Mouse (Mus musculus): ENCODE measurements around the gene Slc12a7. TPM values are rescaled to one million over a fixed set of nuclear protein-coding genes. Genes with fewer than 3 reads are reported as not detected.

The Slc12a7 gene
- 120 TPM for polyA plus RNA-seq (2021)

- in situ Hi-C loops (cut with MboI; ENCODE audit: low pct_unique_long_range_greater_than_20kb): no loop called here
- POLR2A ChIA-PET: no interaction called here
- DNase-seq (ENCODE audit: low read depth, low spot score) (no peak), ATAC-seq (no peak)
- no peak for TF ChIP-seq CTCF (IDR thresholded peaks at IDR 0.05)
- no peaks in the 10 kb centered on the region for H3K27me3 ChIP-seq
- CTCF ChIA-PET: no interaction called here
Measured at GRCm38 (mm10) chr13:73732742-73733700, at the start of gene Slc12a7. Gene Slc12a7 (plus strand): TSS chr13:73733094.

GRCm38 (mm10) chr13:73683682-73684081 is 49.2 kb upstream of the Slc12a7 start:
- no peak for ATAC-seq
- ChIA-PET POLR2A (interaction anchor here (1.5 to 1.7 kb wide), 2 partner anchors 9 to 35 kb away, joined by 4 to 5 read pairs; no protein-coding TSS in a partner anchor), CTCF (interaction anchor here (0.9 to 3.1 kb wide), 9 partner anchors 9 to 58 kb away, joined by 3 to 20 read pairs (median 3); no protein-coding TSS in a partner anchor)
- in situ Hi-C loops (cut with MboI; ENCODE audit: low pct_unique_long_range_greater_than_20kb): no loop called here
- no peak for TF ChIP-seq CTCF (IDR thresholded peaks at IDR 0.05)
- no peaks in the 10 kb centered on the region for H3K27me3 ChIP-seq
- no peak for DNase-seq (ENCODE audit: low read depth, low spot score)

- in situ Hi-C loops (cut with MboI; ENCODE audit: low pct_unique_long_range_greater_than_20kb): no loop called here
- CTCF ChIA-PET: interaction anchor here (0.9 to 3.1 kb wide), 9 partner anchors 8 to 58 kb away, joined by 3 to 20 read pairs (median 3); no protein-coding TSS in a partner anchor
- ATAC-seq (no peak), DNase-seq (ENCODE audit: low read depth, low spot score) (peak; percentile 42)
- TF ChIP-seq CTCF (IDR thresholded peaks at IDR 0.05): no peak
- POLR2A ChIA-PET: interaction anchor here (1.5 kb wide), 1 partner anchor 36 kb away, joined by 5 read pairs; no protein-coding TSS in a partner anchor
- H3K27me3 ChIP-seq: no peaks in the 10 kb centered on the region
Measured at GRCm38 (mm10) chr13:73684412-73684811, 48.5 kb upstream of the Slc12a7 start.

GRCm38 (mm10) chr13:73685502-73685901 is 47.4 kb upstream of the Slc12a7 start:
- POLR2A ChIA-PET: no interaction called here
- H3K27me3 ChIP-seq: no peaks in the 10 kb centered on the region
- DNase-seq (ENCODE audit: low read depth, low spot score) (no peak), ATAC-seq (no peak)
- CTCF ChIA-PET: interaction anchor here (0.8 to 1.6 kb wide), 3 partner anchors 11 to 38 kb away, joined by 3 to 4 read pairs (median 4); no protein-coding TSS in a partner anchor
- in situ Hi-C loops (cut with MboI; ENCODE audit: low pct_unique_long_range_greater_than_20kb): no loop called here
- no peak for TF ChIP-seq CTCF (IDR thresholded peaks at IDR 0.05)

GRCm38 (mm10) chr13:73687601-73688000 is 45.3 kb upstream of the Slc12a7 start:
- TF ChIP-seq CTCF (IDR thresholded peaks at IDR 0.05): no peak
- ChIA-PET POLR2A (interaction anchor here (0.6 kb wide), 1 partner anchor 27 kb away, joined by 3 read pairs; no protein-coding TSS in a partner anchor), CTCF (interaction anchor here (2.0 kb wide), 1 partner anchor 9 kb away, joined by 4 read pairs; the partner anchor contains the start of gene Slc6a18)
- H3K27me3 ChIP-seq: no peaks in the 10 kb centered on the region
- in situ Hi-C loops (cut with MboI; ENCODE audit: low pct_unique_long_range_greater_than_20kb): no loop called here
- DNase-seq (ENCODE audit: low read depth, low spot score): peak; percentile 65
- peak; percentile 3 for ATAC-seq

GRCm38 (mm10) chr13:73688934-73689333 is 44.0 kb upstream of the Slc12a7 start:
- no peak for DNase-seq (ENCODE audit: low read depth, low spot score)
- CTCF ChIA-PET: interaction anchor here (2.0 to 2.4 kb wide), 2 partner anchors 10 to 42 kb away, joined by 4 to 12 read pairs; partner anchors contain the start of gene Slc6a18
- ATAC-seq: no peak
- in situ Hi-C loops (cut with MboI; ENCODE audit: low pct_unique_long_range_greater_than_20kb): no loop called here
- no peak for TF ChIP-seq CTCF (IDR thresholded peaks at IDR 0.05)
- no peaks in the 10 kb centered on the region for H3K27me3 ChIP-seq
- POLR2A ChIA-PET: interaction anchor here (1.4 kb wide), 1 partner anchor 41 kb away, joined by 5 read pairs; no protein-coding TSS in a partner anchor

GRCm38 (mm10) chr13:73692249-73692868 is 40.5 kb upstream of the Slc12a7 start:
- H3K27me3 ChIP-seq: no peaks in the 10 kb centered on the region
- ATAC-seq (peak; percentile 99), DNase-seq (ENCODE audit: low read depth, low spot score) (peak; percentile 100)
- in situ Hi-C loops (cut with MboI; ENCODE audit: low pct_unique_long_range_greater_than_20kb): loop anchor here (5.0 kb wide), 3 partner anchors 45 to 265 kb away; no protein-coding TSS in a partner anchor
- ChIA-PET POLR2A (interaction anchor here (0.5 to 2.4 kb wide), 5 partner anchors 9 to 268 kb away, joined by 3 to 10 read pairs (median 4); no protein-coding TSS in a partner anchor), CTCF (interaction anchor here (0.6 to 6.5 kb wide), 31 partner anchors 9 to 263 kb away, joined by 3 to 196 read pairs (median 4); partner anchors contain the start of genes Slc6a18 and Slc6a19)
- TF ChIP-seq CTCF (IDR thresholded peaks at IDR 0.05): no peak

- ATAC-seq (no peak), DNase-seq (ENCODE audit: low read depth, low spot score) (no peak)
- no peak for TF ChIP-seq CTCF (IDR thresholded peaks at IDR 0.05)
- H3K27me3 ChIP-seq: no peaks in the 10 kb centered on the region
- ChIA-PET CTCF (interaction anchor here (0.7 to 6.5 kb wide), 20 partner anchors 8 to 84 kb away, joined by 3 to 196 read pairs (median 4); partner anchors contain the start of genes Slc6a18 and Slc6a19), POLR2A (interaction anchor here (0.5 to 2.4 kb wide), 5 partner anchors 10 to 159 kb away, joined by 3 to 10 read pairs (median 3); no protein-coding TSS in a partner anchor)
- in situ Hi-C loops (cut with MboI; ENCODE audit: low pct_unique_long_range_greater_than_20kb): loop anchor here (5.0 kb wide), 3 partner anchors 46 to 266 kb away; no protein-coding TSS in a partner anchor
Measured at GRCm38 (mm10) chr13:73693333-73693732, 39.6 kb upstream of the Slc12a7 start.

- in situ Hi-C loops (cut with MboI; ENCODE audit: low pct_unique_long_range_greater_than_20kb): loop anchor here (5.0 kb wide), 3 partner anchors 48 to 268 kb away; no protein-coding TSS in a partner anchor
- H3K27me3 ChIP-seq: no peaks in the 10 kb centered on the region
- ATAC-seq (no peak), DNase-seq (ENCODE audit: low read depth, low spot score) (no peak)
- CTCF ChIA-PET: interaction anchor here (1.1 to 6.5 kb wide), 3 partner anchors 19 to 80 kb away, joined by 4 to 196 read pairs (median 13); no protein-coding TSS in a partner anchor
- no peak for TF ChIP-seq CTCF (IDR thresholded peaks at IDR 0.05)
- POLR2A ChIA-PET: no interaction called here
Measured at GRCm38 (mm10) chr13:73694972-73695371, 37.9 kb upstream of the Slc12a7 start.

GRCm38 (mm10) chr13:73696529-73696928 is 36.4 kb upstream of the Slc12a7 start:
- H3K27me3 ChIP-seq: no peaks in the 10 kb centered on the region
- CTCF ChIA-PET: interaction anchor here (1.2 to 6.5 kb wide), 3 partner anchors 16 to 51 kb away, joined by 3 to 196 read pairs (median 13); no protein-coding TSS in a partner anchor
- DNase-seq (ENCODE audit: low read depth, low spot score) (no peak), ATAC-seq (no peak)
- TF ChIP-seq CTCF (IDR thresholded peaks at IDR 0.05): no peak
- POLR2A ChIA-PET: no interaction called here
- in situ Hi-C loops (cut with MboI; ENCODE audit: low pct_unique_long_range_greater_than_20kb): no loop called here
